In the genomic region with DNA sequence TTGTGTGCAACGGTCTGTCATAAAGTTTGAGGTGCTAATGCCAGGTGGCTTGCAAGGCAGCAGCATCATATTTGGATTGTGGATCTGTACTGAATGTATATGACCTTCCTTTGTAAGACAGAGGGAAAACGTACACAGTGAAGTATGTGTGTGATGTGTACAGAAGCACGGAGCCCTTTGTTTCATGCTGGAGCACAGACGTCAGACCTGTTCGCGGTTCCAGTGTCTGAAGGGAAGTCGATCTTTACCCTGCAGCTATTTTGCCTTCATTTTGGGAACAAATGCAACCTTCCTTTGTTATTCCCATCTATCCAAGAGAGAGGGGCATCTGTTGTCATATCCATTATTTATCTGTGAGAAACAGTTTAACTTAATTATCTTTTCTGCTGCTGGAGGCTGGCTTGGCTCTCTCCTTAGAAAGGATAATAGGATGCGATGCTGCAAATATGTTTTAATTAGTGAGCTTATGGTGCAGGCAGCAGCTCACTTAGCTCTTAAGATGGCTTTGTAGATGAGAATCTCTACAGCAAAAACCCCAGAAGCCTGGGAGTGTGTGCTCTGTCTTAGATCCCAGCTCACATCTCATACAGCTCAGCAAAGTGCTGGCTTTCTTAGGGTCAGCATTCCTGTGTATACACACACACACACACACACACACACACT, we compare ENCODE assay signal across 12 mouse cellular contexts.
DNase-seq lines count a peak whose midpoint lies in the region; ATAC-seq lines count a peak whose summit lies in the region.
"Had no signal": no experiment of that assay in that cellular context is flagged by ENCODE, and none has a peak within 500 bp of the region (broad histone marks: within the 10 kb centered on the region; RNA-seq: fewer than 3 reads in every experiment).

No protein-coding gene starts in this region.

- peaks cover 19% of the 10 kb centered on the region for H3K4me1 ChIP-seq in forebrain, embryonic 10.5 days
- H3K4me1 ChIP-seq in hindbrain, embryonic 12.5 days = peaks cover 15% of the 10 kb centered on the region
- peaks cover 23% of the 10 kb centered on the region for H3K4me1 ChIP-seq in midbrain, embryonic 16.5 days (ENCODE audit: control insufficient read depth, insufficient read depth, low read length)
- H3K4me1 ChIP-seq in intestine, embryonic 15.5 days (replicated peaks) = no peaks in the 10 kb centered on the region
- H3K4me1 ChIP-seq: lung, embryonic 15.5 days had no signal

- H3K9ac ChIP-seq in hindbrain, embryonic 12.5 days = 0 out of 2 replicates have a peak overlapping the region, but pooled peaks have one; percentile 3
- peak overlapping the region; percentile 8; the same call in 1 of the 2 replicates for H3K9ac ChIP-seq in midbrain, embryonic 16.5 days (ENCODE audit: low read depth, low read length)
- no peak overlapping the region for H3K9ac ChIP-seq in intestine, embryonic 15.5 days
- H3K9ac ChIP-seq: lung, embryonic 15.5 days had no signal

- peak; percentile 86 for ATAC-seq in hindbrain, embryonic 12.5 days (ENCODE audit: low FRiP score)
- ATAC-seq in midbrain, embryonic 16.5 days = peak; percentile 88
- ATAC-seq in intestine, embryonic 15.5 days = no peak

- H3K9me3 ChIP-seq in forebrain, embryonic 10.5 days = no peaks in the 10 kb centered on the region
- H3K9me3 ChIP-seq in hindbrain, embryonic 12.5 days (replicated peaks) = no peaks in the 10 kb centered on the region
- H3K9me3 ChIP-seq in midbrain, embryonic 16.5 days (replicated peaks; ENCODE audit: control insufficient read depth, low read length, poor library complexity, severe bottlenecking) = no peaks in the 10 kb centered on the region
- no peaks in the 10 kb centered on the region for H3K9me3 ChIP-seq in intestine, embryonic 15.5 days
- H3K9me3 ChIP-seq: lung, embryonic 15.5 days had no signal

- peak overlapping the region; percentile 13; the same call in 1 of the 2 replicates for H3K27ac ChIP-seq in forebrain, embryonic 10.5 days
- peak overlapping the region; percentile 91 for H3K27ac ChIP-seq in hindbrain, embryonic 12.5 days
- peak overlapping the region; percentile 80 for H3K27ac ChIP-seq in midbrain, embryonic 16.5 days (ENCODE audit: low read length)
- no peak overlapping the region for H3K27ac ChIP-seq in intestine, embryonic 15.5 days
- H3K27ac ChIP-seq: lung, embryonic 15.5 days had no signal

- no peak overlapping the region for H3K4me3 ChIP-seq in forebrain, embryonic 10.5 days
- no peak overlapping the region for H3K4me3 ChIP-seq in hindbrain, embryonic 12.5 days
- no peak overlapping the region for H3K4me3 ChIP-seq in midbrain, embryonic 16.5 days (ENCODE audit: low read depth, low read length)
- H3K4me3 ChIP-seq in intestine, embryonic 15.5 days (replicated peaks) = no peak overlapping the region
- H3K4me3 ChIP-seq: erythroblast, embryonic 14.5 days; lung, embryonic 15.5 days had no signal

- H3K4me2 ChIP-seq in hindbrain, embryonic 12.5 days (replicated peaks) = peak overlapping the region; percentile 12; the same call in 1 of the 2 replicates
- peak overlapping the region; percentile 8; the same call in 1 of the 2 replicates for H3K4me2 ChIP-seq in midbrain, embryonic 16.5 days (ENCODE audit: low read length)
- no peak overlapping the region for H3K4me2 ChIP-seq in intestine, embryonic 15.5 days (replicated peaks)
- H3K4me2 ChIP-seq: lung, embryonic 15.5 days had no signal

- no peaks in the 10 kb centered on the region for H3K27me3 ChIP-seq in forebrain, embryonic 10.5 days (ENCODE audit: poor library complexity, severe bottlenecking)
- no peaks in the 10 kb centered on the region for H3K27me3 ChIP-seq in hindbrain, embryonic 12.5 days
- H3K27me3 ChIP-seq in midbrain, embryonic 16.5 days (ENCODE audit: control insufficient read depth, insufficient read depth, low read depth, low read length) = no peaks in the 10 kb centered on the region
- no peaks in the 10 kb centered on the region for H3K27me3 ChIP-seq in intestine, embryonic 15.5 days (replicated peaks)
- H3K27me3 ChIP-seq: lung, embryonic 15.5 days had no signal

- peak; percentile 86 for DNase-seq in MN1 (ENCODE audit: low spot score)
- DNase-seq in forebrain, embryonic 10.5 days (ENCODE audit: extremely low spot score, low spot score) = no peak
- DNase-seq in adrenal gland, postnatal 4 days (ENCODE audit: low spot score in 2 of 2) = no peak
- DNase-seq in B cell, adult 2 months = no peak
- DNase-seq: cerebellum, adult 18-20 months; kidney, adult 8-10 months; liver had no signal

- 79% methylated on average over 8 of the region's 8 CpGs for WGBS in forebrain, embryonic 10.5 days
- 55% methylated on average over 8 of the region's 8 CpGs for WGBS in hindbrain, embryonic 12.5 days
- 25% methylated on average over 8 of the region's 8 CpGs for whole genome bisulfite sequencing in midbrain, embryonic 16.5 days
- 79% methylated on average over 8 of the region's 8 CpGs for WGBS in intestine, embryonic 15.5 days

- H3K36me3 ChIP-seq in forebrain, embryonic 10.5 days (replicated peaks) = no peaks in the 10 kb centered on the region
- H3K36me3 ChIP-seq in hindbrain, embryonic 12.5 days = no peaks in the 10 kb centered on the region
- no peaks in the 10 kb centered on the region for H3K36me3 ChIP-seq in midbrain, embryonic 16.5 days (ENCODE audit: control insufficient read depth, insufficient read depth, low read length)
- H3K36me3 ChIP-seq in intestine, embryonic 15.5 days = no peaks in the 10 kb centered on the region
- H3K36me3 ChIP-seq: lung, embryonic 15.5 days had no signal
